Mouse (Mus musculus) heart, adult 9 months (tissue): ENCODE results near the gene Cldn7.

Experiments used
- DNase-seq, 2 experiments: peaks; one replicate each; pipeline ENCODE4 v3.0.0; 2022; ENCODE audit warnings: low spot score in 2 of 2

Gene Cldn7

DNA sequence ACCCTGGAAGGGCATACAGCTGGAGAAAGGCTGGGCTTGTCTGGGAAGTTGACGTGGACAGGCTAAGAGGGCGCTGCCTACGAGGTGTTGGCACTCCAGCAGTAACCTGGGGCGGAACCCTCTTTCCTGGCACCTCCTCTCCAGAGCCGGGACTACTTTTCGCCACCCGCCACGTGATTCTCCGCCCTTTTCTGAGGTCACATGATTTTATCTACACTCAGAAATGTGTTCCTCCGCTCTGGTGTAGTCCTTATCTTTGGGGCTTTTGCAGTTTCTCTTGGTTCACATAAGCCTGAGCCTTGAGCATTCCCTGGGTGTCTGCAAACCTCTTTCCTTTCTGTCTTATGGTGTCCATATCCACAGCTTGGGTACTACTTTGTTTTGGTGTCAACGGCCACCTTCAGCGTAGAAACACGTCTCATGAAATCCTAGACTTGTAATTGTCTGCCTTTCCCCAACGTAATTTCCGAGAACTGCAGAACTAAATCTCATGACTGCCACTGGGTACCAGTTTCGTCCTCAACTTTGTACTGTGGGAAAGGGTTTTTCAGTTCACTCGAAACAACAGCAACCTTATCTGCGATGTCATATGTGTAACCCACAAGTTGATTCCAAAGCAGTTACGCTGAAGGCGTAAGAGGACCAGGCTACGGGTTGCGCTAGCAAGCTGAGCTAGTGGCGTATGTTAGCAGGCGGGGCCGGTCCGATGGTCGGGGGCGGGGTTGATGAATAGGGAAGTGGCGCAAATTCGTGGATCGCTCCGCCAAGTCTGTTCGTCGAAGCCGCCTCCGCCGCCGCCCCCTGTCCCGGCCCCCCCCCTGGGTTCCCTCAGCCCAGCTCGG lies 26.5 kb downstream of the Cldn7 start, which contains the start of gene Gabarap:
Gene Gabarap, plus strand, starts transcription at position 294 of the 842 bp plus-strand sequence.
- peak; percentile 94 to 98 for DNase-seq

DNA sequence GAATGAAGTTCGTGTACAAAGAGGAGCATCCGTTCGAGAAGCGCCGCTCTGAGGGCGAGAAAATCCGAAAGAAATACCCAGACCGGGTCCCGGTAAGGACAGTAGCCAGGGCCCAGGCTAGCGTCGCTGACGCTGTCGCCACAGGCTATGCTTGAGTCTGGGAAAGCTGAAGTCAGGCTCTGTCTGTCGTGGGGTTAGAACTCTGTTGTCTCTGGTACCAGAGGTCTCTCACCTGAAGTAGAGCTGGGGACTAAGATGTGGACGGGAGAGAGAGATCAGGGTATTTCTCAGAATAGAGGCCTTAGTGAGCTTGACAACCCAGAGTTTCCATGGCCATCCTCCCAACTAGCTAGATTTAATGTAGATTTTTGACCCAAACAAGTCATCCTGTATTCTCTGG lies 27.1 kb downstream of the Cldn7 start:
- no peak for DNase-seq

DNA sequence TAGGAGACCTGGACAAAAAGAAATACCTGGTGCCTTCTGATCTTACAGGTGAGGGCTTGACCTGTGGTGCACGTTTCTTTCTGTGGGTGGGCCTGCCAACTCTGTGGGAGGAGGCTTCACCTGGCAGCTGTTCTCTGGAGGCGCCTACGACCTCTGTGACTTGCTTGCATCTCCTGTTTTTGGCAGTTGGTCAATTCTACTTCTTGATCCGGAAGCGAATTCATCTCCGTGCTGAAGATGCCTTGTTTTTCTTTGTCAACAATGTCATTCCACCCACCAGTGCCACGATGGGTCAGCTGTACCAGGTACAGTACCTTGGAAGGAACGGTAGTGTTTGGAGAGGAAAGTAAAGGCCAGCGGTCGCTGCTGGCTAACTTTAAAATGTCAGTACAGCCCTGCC lies 27.8 kb downstream of the Cldn7 start:
- DNase-seq: no peak

DNA sequence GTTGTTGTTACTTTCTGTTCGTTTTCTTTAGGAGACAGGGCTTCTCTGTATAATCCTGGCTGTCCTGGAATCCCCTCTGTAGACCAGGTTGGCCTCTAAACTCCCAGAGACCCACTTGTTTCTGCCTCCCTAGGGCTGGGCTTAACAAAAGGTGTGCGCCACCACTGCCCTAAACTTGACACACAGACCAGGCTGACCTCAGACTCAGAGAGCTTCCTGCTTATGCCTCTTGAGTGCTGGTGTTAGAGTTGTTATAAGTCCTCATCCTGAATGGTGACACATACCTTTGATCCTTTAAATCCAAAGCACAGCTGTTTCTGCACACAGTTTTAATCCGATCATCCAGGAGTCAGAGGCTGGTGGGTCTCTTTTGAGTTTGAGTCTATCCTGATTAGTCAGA lies 28.4 kb downstream of the Cldn7 start:
- DNase-seq: no peak

DNA sequence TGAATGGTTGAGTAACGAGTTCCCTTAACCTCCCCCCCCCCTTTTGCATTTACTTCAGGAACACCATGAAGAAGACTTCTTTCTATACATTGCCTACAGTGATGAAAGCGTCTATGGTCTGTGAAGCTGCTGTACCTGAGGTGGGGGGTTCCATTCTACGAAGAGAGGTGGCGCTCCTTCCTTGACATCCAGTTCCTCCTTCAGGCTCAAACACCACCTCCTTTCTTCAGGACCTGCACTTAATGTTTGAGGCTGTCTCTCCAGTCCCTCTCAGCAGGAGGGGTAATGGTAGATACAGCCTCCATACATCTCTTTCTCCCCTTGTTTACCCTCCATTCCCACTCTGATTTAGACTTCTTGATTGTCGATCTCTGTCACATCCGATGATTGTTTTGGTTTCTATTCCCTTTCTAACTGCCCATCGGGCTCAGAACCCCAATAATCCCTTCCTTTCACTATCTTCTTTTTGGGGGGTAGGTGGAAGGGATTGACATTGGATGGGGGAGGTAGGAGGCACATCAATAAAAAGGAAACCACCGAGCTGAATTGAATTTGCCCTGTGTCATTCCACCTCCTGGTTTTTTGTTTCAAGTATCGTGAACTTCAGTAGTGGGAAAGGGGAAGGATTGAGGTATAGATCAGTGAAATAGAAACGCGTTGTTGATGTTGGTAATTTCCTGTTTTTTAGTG lies 30.0 kb downstream of the Cldn7 start:
- DNase-seq: no peak

DNA sequence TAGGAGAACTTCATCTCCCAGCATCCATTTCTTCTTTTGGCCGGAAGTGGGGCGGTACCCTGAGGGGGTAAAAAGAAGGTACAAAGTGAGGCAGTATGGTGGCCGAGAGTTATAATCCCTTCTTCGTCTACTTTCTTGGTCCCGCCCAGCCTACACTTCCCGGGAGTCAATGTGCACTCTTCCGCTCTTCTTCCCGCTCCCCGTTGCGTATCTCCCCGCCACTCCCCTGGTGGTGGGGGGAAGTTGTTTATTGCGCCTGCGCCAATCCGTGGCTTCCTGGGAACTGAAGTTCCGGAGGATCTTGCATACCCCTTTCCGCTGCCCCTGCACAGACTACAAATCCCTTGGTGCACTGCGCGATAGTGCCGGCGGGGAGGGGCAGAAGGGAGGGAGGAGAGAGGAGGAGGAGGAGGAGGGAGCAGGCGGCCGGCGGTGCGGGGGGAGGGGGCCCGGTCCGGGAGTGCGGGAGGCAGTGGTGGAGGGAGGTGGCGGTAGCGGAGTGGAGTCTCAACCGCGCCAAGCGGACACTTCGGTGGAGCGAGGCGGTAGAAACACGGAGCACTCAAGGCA lies 30.9 kb downstream of the Cldn7 start, which contains the start of gene Phf23:
Gene Phf23, plus strand, starts transcription at position 387 of the 570 bp plus-strand sequence.
- DNase-seq: peak; percentile 99

DNA sequence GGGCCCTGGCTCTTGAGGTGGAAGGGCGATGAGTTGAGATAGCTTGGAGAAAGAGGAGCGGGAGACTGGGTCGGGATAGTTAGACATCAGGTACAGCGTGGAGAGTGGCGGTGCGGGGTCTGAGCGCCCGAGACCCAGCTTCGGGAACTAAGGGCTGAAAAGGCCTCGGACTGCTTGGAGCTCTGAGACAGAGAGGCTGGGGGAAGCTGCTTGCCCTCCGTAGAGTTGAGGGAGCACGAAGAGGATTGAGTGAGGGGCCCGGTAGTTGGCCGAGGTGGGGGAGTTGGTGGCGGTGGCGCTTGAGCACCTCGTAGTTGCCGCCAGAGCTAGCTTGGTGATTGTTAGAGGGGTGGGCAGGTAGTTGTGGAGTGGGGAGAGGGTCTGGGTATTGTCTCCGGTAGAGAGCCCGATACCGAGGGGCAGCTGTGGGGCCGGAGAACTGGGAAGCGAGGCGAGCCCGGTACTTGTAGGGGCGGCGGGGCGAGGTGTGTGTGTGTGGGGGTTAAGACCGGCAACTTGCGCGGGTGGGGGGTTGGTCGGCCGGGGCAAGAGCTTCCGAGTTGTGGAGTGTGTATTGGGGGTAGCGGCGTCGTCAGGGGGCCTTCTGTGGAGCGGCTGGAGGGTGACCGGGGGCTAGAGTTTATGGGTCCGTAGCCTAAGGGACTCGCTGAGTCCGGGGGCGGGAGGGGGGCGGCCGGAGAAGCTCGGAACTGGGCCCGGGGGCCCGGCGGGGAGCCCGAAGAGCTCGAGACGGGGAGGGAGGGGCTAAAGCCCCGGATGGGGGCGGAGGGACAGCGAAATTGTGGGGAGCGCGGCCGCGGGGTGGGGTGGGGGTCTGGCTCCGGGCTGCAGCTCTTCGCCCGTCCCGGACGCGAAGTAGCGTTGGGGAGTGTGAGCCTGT lies 31.8 kb downstream of the Cldn7 start:
- peak in 1 of 2 experiments; percentile 57 for DNase-seq

DNA sequence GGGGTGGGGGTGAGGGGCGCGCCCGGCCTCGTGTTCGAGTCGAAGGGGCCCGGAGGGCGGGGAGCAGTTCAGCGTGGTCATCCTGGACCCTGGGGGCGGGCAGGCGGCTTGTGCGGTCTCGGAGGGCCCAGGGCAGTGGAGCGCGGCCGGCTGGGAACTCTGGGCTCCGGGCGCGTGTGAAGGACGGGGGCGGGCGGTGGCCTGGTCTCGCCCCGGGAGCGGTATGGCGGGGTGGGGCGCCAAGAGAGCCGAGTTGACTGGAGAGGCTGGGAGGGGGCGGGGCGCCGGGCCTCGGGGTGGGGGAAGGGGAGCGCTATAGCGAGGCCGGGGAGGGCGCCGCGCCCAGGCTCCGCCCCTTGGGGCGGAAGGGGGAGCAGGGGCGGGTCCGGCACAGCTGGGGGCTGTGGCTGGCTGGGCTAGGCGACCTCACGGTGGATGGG lies 32.5 kb downstream of the Cldn7 start:
- DNase-seq: peak; percentile 89 to 91

DNA sequence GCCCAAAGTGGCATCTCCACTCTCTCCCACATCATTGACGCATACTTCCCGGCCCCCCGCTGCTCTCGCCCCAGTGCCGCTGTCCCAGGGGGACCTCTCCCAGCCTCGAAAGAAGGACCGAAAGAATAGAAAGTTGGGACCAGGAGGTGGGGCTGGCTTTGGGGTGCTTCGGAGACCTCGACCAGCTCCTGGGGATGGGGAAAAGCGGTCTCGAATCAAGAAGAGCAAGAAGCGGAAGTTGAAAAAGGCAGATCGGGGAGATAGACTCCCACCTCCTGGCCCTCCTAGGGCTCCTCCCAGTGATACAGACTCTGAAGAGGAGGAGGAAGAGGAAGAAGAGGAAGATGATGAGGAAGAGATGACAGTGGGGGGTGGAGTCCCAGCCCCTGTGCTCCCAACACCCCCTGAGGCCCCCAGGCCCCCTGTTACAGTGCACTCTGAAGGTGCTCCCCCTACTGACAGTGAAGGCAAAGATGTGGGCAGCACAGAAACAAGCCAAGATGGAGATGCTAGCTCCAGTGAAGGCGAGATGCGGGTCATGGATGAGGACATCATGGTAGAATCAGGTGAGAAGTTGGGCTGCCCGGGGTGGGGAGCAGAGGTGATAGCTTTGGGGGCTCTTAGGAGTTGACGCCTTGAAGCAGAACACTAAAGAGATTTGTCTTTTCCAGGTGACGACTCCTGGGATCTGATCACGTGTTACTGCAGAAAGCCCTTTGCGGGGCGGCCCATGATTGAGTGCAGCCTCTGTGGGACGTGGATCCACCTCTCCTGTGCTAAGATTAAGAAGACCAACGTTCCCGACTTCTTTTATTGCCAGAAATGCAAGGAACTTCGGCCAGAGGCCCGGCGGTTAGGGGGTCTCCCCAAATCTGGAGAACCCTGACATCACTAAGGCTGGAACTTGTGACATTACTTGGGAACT lies 34.2 kb downstream of the Cldn7 start:
- no peak for DNase-seq

DNA sequence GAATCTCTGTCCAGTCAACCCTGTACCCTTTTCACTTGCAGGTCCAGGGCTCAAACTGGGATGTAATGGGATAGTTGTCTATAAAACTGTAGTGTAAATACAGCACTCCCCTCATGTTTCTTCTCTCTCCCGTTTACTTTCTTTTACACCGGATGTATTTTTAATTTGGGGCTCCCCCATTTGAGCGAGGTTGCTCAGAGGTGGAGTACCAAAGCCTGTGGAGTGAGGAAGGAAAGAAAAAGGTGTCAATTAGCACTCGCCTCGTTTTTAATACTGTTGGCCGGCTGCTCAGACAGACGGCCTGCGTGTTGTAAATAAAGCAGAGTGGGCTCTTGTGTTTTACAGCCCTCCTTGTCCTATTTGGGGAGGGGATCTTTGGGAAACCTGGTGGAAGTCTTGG lies 35.1 kb downstream of the Cldn7 start:
- no peak for DNase-seq

DNA sequence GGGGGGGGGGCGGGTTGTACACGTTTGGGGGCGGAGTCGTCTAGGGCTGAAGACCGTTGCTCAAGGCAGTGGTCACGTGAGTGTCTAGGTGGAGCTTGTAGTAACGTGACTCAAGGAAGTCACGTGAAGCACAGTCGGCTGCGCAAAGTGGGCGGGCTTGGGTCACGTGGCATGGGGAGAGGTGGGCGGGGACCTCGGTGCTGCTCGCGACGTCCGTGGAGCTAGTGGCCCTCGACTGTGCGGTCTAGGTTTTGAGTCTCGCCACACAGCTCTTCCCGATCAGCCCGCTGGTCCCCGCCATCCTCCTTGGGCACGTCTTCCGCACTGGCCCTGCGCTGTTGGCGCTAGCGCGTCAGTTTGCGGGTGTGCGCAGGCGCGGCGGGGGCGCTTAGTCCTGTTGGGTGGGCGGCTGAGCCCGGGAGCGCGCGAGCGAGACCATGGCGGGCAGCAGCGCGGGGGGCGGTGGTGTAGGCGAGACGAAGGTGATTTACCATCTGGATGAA lies 35.9 kb downstream of the Cldn7 start, which contains the start of gene Dvl2:
Gene Dvl2, plus strand, starts transcription at position 200 of the 503 bp plus-strand sequence.
- peak; percentile 90 to 94 for DNase-seq

DNA sequence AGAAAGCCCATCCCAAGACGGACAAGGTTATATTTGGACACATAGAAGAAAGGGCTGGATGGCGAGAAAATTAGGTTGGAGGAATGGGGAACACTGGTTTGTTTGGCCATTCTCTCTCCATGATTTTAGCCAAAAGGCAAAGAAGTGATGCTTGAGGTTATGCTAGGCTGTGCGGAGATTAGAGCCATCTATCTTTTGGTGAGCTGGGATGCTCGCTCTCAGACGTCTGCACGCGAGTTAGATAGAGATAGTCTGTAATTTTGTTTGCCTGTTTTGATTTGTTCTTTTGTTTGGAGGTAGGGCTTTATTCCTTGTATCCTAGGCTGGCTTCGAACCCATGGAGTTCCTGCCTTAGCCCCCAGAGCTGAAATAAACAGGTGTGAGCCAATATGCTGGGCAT lies 36.6 kb downstream of the Cldn7 start:
- no peak for DNase-seq

DNA sequence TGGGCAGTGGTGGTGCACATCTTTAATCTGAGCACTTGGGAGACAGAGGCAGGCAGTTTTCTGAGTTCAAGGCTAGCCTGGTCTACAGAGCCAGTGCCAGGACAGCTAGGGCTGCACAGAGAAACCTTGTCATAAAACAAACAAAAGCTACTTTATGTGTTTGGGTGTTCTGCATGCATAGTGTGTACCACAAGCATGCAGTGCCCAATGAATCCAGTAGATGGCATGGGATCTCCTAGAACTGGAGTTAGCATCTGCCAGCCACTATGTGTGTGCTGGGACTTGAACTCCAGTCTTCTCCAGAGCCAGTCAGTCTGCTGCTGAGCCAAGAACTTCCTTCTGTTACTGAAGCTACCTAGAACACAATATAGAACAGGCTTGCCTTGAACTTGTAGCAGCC lies 37.3 kb downstream of the Cldn7 start:
- DNase-seq: no peak

DNA sequence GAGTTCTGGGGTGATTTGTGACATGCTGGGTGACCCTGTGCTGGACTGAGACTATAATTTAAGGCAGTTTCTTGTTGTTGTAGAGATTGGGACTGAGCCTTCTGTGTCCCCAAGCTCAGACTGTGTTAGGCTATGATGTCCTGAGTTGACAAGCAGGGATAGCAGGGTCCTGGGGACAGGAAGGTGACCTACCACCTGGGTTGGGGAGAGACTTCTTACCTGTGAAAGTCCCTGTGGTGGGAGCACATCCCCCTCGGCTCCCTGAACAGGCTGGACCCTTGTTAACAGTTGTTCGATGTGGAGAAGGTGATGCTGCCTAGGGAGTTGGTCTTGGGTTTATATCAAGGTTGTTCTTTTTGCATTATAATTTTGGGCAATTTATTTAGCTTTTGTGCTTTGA lies 37.9 kb downstream of the Cldn7 start:
- DNase-seq: no peak

DNA sequence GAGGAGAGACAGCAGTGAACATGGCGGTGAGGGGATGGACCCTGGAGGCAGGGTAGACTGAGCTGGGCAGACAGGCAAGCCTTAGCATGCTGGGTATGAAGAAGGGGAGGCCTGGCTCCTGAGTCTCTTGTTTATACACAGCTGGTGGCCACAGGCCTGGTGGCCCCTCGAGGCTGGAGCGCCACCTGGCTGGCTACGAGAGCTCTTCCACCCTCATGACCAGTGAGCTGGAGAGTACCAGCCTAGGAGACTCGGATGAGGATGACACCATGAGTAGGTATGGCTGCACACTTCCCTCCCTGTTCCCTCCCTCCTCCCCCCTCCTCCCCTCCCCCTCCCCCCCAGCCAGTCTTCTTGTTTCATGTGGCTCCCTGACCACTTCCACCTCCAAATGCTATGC lies 40.9 kb downstream of the Cldn7 start:
- no peak for DNase-seq

DNA sequence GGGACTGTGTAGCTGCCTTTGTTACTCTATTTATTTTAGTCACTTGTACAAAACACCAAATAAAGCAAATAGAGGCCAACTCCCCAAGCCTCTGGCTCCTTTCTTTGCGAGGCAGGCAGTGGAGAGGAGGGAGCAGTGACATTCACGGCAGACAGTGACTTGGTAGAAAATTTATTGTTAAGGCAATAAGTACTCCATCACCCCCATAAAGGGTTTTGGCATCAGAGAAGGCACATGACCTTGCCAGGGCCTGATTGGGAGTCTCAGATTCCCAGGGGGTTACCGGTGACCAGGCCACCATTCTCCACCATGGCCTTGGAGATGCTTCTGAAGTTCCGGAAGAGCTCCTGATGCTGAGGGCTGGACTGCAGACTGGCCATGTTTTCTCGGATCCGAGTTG lies 45.5 kb downstream of the Cldn7 start:
- no peak for DNase-seq

DNA sequence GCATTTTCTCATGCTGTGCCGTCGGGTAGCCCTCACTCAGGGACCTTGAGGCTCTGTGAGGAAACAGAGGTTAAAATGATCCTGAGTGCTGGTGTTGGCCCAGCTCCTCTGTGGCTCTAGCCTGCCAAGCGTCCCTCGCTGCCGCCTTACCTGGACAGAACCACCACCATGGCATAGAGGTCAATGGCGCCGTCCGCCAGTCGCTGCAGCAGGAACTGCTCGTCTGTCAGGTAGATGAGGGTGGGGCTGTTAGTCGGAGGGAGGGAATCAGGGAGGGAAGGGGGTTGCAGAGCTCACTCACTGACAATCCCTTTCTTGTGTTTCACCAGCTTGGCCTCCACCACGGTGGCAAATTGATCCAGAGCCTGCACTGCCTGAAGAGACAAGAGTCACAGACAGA lies 46.0 kb downstream of the Cldn7 start:
- DNase-seq: no peak

DNA sequence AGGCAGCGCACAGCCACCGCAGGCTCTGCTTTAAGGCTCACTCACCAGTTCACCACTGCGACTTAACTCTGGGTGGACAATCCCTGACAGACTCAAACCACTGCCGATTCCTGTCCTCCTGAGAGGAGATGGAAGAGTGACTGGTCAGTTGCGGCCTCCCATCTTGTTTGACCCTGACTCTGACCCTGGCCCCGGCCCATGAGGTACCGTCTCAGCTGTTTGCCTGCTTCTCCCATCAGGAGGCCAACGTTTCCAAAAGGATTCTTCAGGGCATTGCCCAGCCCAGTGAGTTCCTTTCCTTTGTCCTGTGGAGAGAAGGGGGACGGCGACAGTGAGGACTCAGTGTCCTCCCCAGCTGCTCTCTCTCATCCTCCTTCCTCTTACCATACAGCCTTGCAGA lies 46.4 kb downstream of the Cldn7 start:
- no peak for DNase-seq

DNA sequence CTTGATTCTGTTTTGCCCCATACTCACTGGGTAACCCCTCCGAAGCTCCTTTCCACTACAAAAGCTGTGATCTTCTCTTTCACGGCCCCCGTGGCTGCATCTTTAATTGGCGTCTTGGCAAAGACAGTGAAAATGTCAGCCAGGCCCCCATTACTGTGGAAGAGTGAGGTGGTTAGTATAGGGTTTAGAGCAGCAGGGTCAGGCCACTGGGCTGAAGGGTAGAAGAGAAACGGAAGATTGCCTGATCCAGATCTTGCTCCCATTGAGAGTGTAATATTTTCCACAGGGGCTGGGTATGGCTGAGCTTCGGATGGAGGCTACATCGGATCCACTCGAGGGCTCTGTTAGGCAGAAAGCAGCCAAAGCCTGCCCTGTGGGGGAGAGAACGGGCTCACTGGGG lies 48.4 kb downstream of the Cldn7 start:
- no peak for DNase-seq

DNA sequence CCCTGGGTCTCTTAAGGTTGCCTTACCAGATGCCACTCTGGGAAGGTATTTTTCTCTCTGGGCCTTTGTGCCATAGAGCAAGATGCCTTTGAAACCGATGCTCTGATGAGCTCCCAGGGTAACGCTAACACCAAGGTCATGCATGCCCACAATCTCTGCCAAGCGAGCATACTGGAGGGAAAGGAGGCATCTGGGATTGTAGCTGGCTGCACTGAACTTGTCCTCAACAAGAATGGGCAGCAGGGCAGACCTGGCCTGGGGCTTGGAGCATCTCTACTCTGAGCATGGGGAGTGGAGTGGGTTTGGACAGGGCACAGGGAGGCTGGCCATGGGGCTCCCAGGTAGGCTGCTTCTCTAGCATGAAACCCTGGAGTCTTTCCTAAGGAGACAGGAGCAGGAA lies 48.8 kb downstream of the Cldn7 start:
- no peak for DNase-seq
